Mouse (Mus musculus): ENCODE measurements at regions not wholly inside any gene's neighbourhood (a gene's known extent, or its start where the extent isn't known, plus 50 kb on each side); places are given as distances from the start of the nearest gene placed in this dataset.

DNA sequence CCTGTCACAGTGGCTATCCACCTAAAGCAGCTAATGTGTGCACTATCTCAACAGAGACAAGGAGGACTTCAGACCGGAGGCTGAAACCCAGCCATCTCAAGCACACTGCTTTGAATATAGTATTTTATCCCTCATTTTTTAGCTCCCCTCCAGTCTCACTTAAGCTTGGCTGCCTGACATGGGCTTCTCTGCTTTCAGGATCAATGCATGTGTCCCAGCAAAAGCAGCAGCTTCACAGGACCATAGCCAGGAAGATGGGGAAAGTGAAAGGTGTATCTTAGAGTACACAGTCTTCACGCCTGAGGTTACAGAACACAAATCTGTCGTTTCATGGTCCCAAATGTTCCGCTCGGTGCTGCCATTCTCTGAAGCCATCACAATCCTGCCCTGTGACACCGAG is 176.7 kb upstream of the Klf14 start:
- TF ChIP-seq CTCF (IDR thresholded peaks at IDR 0.05; ENCODE audit: borderline replicate concordance, control insufficient read depth, extremely low read depth, insufficient read depth, low read length, poor library complexity) = no peak
- no peak for TF ChIP-seq POLR2A (IDR thresholded peaks at IDR 0.05; ENCODE audit: control insufficient read depth, extremely low read depth, insufficient read depth, low read length, poor library complexity)

Data from thymus, adult 2 months (tissue).